Mouse (Mus musculus) adrenal gland, postnatal 36 days (tissue): ENCODE measurements around the gene Ss18l1. TPM values are rescaled to one million over a fixed set of nuclear protein-coding genes. Genes with fewer than 3 reads are reported as not detected.

Experiments used
- DNase-seq, 2 experiments: peaks; one replicate each; pipeline ENCODE4 v3.0.0; 2021; ENCODE audit warnings: mixed read lengths in 1 of 2
- long read RNA-seq, 2 experiments: library from polyadenylated mRNA; stranded (forward); transcript quantifications; one replicate each; pipeline ENCODE4 v2.0.0; 2021; ENCODE audit warnings: borderline sequencing depth in 2 of 2
- total RNA-seq, 2 experiments: library from RNA; stranded (reverse); gene quantifications; 2 replicates each; pipeline ENCODE4 v1.2.3; 2021

Ss18l1 gene
- 10 to 100 TPM; 10.1 to 10.3 TPM for total RNA-seq
- long read RNA-seq, experiment 1, full-length matches to known transcripts = 4 of 10 reads
- long read RNA-seq, experiment 1, partial matches to known transcripts = 6 of 10 reads
- long read RNA-seq, experiment 1, other reads (novel, unspliced or antisense) = 0 of 10 reads
- long read RNA-seq, experiment 2, full-length matches to known transcripts = 1 of 3 reads
- long read RNA-seq, experiment 2, partial matches to known transcripts = 1 of 3 reads
- long read RNA-seq, experiment 2, other reads (novel, unspliced or antisense) = 1 of 3 reads

DNA sequence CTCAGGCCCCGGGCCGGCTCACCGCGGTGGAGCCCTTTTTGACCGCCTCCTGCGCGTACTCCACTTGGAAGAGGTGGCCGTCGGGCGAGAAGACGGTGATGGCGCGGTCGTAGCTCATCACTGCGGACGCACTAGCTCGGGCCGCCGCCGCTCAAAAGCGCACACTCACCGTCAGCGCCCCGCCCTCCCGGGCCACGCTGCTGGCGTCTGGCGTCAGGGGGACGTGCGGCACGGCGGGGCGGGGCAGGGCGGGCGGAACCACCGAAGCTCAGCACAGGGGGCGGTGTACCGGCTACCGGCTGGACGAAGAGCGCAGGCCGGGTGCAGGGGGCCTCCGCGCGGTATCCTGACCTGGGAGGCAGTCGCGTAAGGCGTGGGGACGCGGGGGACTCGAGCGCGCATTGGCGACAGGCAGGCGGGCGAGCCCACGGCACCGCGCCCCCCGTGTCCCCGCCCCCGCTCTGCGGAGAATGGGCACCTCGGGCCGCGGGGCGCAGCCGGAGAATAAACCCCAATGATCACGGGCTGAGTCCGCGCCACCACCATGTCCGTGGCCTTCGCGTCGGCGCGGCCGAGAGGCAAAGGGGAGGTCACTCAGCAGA is at the start of gene Ss18l1, which contains the start of gene Psma7:
Ss18l1 (plus strand) TSS at position 254 of the 602 bp plus-strand sequence.
Psma7 (minus strand) TSS at position 178 of the 602 bp plus-strand sequence.
- peak; percentile 93 to 96 for DNase-seq

- no peak for DNase-seq
Measured at GRCm38 (mm10) chr2:179993071-179993470, 49.2 kb upstream of the Ss18l1 start.

- no peak for DNase-seq
Measured at GRCm38 (mm10) chr2:179998431-179998830, 43.9 kb upstream of the Ss18l1 start.

DNA sequence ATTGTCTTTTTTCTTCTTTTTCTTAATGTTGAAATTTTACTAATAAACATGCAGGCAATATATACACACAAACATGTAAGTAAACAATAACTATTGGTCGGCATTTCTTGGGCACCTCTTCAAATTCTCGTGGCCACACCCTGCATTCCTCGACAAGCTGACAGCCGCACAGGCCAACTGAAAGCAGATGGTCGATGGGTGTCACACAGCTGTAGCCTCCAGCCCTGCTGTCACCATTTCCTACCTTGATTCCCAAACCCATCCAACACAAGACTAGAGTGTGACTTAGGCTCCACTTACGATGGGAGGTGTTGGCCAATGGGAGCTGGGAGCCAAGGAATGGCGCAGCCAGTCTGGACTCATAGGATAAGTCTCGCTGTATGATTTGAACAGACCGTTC is 40.7 kb upstream of the Ss18l1 start:
- no peak for DNase-seq

DNA sequence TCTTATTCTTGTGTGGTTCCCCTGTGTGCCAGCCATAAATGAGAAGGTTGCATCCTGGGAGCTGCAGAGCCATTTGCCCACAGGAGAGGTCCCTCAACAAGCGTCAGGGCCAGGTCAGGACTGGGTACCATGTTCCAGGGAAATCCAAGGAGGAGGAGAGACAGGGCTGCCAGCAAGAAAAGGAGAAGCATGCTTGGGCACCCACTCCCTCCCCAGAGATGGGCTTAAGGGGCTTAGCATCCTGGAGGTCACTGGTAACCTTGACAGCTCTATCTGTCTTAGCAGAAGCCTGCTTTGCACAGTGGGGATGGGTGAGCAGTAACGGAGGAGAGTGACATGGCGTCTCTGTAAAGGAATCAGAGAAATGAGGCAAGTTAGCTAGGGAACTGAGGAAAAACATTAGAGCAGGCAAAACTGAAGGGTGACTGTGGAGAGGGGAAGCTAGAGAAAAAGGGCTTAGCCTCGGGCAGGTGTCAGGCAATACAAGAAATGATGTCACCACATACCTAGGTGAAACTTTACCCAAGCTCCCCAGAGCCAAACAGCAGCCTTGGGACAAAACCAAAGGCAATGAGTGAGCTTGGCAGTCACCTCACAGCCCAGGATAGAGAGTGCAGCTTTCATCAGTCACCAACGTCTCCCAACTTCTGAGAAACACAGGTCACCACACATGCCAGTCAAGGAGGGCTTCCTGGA is 36.5 kb upstream of the Ss18l1 start:
- DNase-seq = no peak

DNA sequence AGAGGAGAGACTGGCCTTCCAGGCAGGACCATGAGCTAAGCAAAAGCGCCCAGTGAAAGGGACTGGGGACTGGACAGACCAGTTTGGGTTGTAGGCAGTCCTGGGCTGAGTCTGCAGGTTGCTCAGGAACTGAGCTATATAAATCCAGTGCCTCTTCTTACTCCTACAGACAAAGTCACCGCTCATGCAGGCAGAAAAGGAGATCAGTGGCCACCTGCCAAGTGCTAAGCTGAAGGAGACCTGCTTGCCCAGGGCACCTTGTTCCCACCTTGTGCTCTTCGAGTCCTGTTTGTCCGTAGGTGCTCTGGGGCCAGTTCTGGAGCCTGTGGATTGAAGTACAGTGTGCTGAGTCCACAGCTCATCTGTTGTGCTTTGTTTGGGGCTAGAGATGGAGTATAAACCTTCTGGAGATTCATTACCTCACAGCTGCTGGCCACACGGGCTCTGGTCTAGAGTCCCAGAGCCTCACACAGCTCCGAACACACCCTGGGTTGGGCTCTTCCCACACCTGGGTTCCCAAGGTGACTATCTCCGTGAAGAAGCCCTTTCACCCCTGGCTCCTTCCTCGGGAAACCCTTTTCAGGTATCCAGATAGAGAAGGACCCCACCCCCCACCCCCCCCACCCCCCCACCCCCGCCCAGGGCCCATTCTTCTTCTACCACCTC is 35.8 kb upstream of the Ss18l1 start:
- no peak for DNase-seq

DNA sequence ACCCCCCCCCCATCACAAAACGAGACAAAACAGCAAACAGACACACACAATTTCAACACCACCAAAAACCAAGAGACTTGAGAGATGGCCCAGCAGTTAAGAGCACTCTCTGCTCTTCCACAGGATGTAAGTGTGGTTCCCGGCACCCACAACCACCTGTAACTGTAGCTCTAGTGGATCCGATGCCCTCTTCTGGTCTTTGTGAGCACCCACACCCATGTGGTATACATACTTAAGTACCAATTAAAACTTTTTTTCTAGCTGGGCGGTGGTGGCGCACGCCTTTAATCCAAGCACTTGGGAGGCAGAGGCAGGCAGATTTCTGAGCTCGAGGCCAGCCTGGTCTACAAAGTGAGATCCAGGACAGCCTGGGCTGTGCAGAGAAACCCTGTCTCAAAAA is 31.6 kb upstream of the Ss18l1 start:
- no peak for DNase-seq

GRCm38 (mm10) chr2:180011370-180011769 is 30.9 kb upstream of the Ss18l1 start:
- no peak for DNase-seq

GRCm38 (mm10) chr2:180013686-180014085 is 28.6 kb upstream of the Ss18l1 start:
- DNase-seq = no peak

DNA sequence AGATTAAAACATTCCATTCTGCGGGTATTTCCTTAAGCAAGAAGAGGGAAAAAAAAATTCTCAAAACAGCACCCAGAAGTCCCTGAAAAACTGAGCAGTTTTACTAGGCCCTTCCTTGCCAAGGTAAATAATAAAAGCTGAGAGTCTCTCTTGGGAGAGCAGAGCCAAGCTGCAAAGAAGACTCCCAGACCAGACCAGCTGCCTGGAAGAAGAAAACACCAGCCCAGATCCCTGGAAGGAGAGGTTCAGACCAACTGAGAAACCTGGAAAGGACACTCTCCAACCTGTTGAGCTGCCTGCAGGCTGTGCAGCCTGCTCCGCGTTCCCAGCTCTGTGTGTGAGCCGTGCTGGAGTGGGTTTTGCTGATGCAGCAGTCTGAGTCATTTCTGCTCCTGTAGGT is 24.7 kb upstream of the Ss18l1 start:
- DNase-seq = no peak

GRCm38 (mm10) chr2:180018573-180018972 is 23.7 kb upstream of the Ss18l1 start:
- DNase-seq = no peak

GRCm38 (mm10) chr2:180020091-180020661 is 22.1 kb upstream of the Ss18l1 start:
- no peak for DNase-seq

DNA sequence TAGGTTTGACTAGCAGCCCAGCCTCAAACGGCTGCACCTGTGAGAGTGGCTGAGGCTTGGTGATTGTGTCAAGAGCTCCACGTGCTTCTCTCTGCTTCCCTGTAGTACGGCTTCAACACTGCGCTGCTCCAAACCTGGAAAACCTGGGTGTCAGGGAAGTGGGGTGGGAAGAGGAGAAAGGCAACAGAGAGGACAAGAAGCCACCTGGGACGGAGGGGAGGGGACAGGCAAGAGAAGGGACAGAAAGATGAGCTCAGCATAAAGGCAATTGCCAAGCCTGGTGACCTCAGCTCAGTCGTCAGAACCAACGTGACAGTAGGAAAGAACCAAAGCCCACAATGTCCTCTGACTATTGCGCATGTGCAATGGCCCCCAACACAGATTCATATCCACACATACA is 21.4 kb upstream of the Ss18l1 start:
- DNase-seq = no peak

- DNase-seq = no peak
Measured at GRCm38 (mm10) chr2:180022751-180023150, 19.6 kb upstream of the Ss18l1 start.

DNA sequence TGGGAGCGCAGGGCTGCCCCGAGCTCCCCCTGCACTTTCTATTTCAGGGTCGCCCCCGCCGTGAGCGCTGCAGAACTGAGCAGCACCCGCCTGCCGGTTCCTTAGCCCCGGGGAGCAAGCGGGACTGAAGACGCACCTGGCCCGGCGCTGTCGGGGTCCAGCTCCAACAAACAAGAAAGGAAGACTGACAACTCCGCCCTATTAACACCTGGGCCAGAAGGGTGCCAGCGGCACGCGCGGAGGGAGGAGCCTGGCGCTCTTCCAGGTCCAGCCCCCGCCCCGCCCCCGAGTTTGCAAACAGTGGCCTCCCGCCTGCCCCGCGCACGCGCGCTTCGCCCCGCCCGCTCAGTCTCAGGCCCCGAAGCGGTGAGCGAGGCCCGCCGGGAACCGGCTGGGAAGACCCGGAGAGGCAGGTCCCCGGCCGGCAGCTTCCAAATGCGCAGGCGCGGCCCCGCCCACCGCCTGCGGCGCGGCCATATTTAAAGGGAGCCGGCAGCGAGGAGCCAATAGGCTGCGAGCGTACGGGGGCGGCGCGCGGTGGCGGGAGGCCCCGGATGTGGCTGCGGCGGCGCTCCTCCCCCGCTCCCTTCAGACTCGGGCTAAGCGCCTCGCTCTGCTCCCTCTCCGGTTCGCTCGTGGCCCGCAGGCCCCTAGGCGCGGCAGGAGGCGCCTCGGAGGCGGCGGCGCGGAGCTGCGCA is 17.8 kb upstream of the Ss18l1 start, which contains the start of gene Lsm14b:
Lsm14b (plus strand) TSS at position 587 of the 698 bp plus-strand sequence.
- peak; percentile 99 for DNase-seq

DNA sequence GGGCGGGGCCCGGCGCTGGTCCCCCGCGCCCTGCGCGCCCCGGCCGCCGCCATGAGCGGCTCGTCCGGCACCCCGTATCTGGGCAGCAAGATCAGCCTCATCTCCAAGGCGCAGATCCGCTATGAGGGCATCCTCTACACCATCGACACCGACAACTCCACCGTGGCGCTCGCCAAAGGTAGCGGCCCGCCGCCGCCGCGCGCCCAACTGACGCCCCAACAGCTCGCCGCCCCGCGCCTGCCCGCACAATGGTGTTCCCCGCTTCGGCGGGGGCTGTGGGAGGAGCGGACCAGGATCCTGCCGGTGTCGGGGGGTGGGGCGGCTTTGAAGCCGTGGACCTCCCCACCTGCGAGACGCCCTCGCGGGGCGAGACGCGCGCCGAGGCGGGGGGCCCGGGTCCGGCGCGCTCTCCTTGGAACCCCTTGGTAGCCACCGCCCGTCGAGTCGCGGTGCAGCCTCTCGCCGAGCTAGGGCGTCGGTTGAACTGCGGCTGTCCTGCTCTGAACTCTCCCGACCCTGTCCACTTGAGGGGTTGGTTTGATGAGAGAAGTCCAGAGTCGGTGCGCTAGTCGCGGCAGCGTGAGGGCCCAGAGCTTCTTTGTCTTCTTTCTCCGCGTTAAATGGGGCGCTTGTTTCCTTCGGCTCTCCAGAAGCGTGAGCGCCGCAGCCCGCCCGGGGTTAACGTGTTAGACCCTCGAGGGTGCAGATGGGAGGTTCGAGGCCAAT is 17.0 kb upstream of the Ss18l1 start:
- peak; percentile 55 to 70 for DNase-seq

GRCm38 (mm10) chr2:180025861-180026200 is 16.5 kb upstream of the Ss18l1 start:
- no peak for DNase-seq

DNA sequence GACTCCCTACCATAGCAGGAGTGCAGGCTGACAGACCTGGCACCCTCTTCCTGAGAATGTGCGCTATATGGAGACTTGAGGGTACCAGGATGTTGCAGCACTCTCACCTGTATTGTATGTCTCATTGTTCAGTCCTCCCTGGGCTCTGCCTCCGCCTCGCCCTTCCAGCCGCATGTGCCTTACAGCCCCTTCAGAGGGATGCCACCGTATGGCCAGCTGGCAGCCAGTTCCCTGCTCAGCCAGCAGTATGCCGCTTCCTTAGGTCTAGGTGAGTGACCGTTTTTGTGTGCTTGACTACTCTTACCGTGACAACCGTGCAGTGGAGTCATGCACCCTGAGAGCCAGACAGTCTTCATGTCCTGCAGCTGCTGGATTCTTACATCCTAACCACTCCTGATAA is 14.5 kb upstream of the Ss18l1 start:
- no peak for DNase-seq

DNA sequence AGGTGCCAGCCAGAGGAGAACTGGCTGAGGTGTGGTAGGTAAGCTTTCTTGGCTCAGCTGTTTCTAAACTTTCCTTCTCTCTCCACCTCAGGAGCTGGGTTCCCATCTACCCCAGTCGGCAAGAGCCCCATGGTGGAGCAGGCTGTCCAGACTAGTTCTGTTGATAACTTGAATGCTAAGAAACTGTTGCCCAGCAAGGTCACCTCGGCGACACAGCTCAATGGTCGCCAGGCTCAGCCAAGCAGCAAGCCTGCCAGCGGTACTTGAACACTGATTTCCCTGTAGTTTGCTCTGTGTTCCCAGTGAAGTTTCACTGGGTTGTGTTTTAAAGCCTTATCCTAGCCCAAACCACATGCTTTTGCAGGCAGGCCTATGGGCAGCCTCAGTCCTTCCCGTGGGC is 11.0 kb upstream of the Ss18l1 start:
- DNase-seq = no peak

GRCm38 (mm10) chr2:180032925-180033324 is 9.4 kb upstream of the Ss18l1 start:
- DNase-seq = no peak

GRCm38 (mm10) chr2:180033956-180034355 is 8.4 kb upstream of the Ss18l1 start:
- no peak for DNase-seq
